Mouse (Mus musculus) kidney, adult 8-10 months (tissue): ENCODE measurements around the gene Defb45.

ENCODE experiments used
- DNase-seq, 2 experiments: peaks; one replicate each; pipeline ENCODE4 v3.0.0; 2022

Defb45 gene

GRCm38 (mm10) chr2:152599299-152599698 lies at the start of gene Defb45:
Gene Defb45 (minus strand): TSS chr2:152599399.
- DNase-seq = no peak

GRCm38 (mm10) chr2:152639406-152640113 lies 40.4 kb upstream of the Defb45 start:
- DNase-seq = peak; percentile 38 to 63

DNA sequence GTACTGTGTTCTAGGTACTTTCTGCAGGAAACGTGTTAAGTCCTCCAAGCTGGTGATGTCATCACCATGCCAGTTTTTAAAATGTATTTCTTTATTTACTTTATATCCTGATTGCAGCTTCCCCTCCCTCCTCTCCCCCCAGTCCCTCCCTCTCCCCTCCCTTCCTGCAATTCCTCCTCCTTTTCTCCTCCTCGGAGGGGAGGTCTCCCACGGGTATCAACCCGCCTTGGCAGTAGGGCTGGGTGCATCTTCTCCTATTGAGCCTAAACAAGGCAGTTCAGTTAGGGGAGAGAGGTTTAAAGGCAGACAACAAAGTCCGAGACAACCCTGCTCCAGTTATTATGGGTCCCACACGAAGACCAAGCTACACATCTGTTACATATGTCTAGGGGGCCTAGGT lies 39.7 kb upstream of the Defb45 start:
- no peak for DNase-seq

- DNase-seq = no peak
Measured at GRCm38 (mm10) chr2:152637381-152637780, 38.2 kb upstream of the Defb45 start.

DNA sequence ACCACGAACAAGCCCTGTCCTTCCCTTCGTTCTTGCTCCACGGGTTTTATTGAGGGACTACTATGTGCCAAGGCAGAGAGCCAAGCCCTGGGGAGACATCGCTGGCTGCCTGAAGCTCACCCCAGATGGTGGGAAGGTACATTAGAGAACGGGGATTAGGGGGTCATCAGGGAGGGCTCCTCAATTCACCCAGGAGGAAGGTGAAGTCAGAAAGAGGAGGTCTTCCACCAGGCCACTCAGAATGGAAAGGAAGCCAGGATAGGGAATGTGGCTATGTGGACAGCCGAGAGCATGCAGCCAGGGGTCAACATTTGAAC lies 37.8 kb upstream of the Defb45 start:
- no peak for DNase-seq

DNA sequence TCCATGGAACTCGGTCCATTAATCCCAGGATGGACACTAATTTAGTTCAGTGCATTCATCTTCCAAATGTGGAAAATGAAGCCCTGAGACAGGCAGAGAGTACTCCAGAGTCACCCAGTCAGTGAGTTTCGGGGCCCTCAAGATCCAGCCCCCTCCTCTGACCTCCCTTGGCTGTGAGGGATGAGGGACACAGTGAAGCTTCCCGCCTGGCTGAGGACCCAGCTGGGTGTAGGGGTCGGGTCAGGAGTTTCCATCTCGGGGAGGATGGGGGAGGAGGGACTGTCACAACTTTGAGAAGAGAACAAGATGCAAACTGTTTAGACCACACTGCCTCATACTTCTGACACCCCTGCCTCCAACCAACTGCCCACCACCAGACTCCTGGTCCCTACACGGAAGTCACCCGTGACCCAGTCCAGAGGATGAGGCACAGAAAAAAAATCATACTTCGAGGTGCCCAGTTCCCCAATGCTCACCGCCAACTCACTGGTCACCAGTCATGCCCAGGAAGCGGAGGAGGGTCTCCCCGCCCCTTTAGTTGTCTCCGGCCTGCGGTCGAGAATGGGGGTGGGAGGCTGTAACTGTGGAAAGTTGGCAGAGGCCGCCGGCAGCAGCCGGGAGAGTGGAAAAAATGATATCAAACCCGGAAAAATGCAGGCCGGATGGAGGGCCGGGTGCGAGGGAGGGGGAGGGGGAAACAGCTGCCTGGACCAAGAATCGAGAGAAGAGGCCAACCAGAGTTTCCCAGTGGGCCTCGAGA lies 37.2 kb upstream of the Defb45 start:
- DNase-seq = peak; percentile 59 to 68

GRCm38 (mm10) chr2:152634311-152634710 lies 35.1 kb upstream of the Defb45 start:
- no peak for DNase-seq

DNA sequence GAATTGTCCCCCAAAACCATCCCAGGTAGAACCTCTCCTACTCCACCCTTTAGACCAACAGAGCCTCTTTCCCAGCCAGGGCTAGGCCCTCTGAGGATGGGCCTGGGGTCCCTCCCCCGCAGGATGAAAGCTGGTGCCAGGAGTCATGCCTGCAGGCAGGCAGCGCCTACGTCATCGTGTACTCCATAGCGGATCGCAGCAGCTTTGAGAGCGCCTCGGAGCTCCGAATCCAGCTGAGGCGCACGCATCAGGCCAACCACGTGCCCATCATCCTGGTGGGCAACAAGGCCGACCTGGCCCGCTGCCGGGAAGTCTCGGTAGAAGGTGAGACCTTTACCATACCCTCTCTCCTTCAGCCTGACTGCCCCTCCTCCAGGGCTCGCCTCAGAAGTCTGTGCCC lies 34.1 kb upstream of the Defb45 start:
- DNase-seq = no peak

- DNase-seq = no peak
Measured at GRCm38 (mm10) chr2:152629904-152630303, 30.7 kb upstream of the Defb45 start.

- DNase-seq = no peak
Measured at GRCm38 (mm10) chr2:152629239-152629638, 30.0 kb upstream of the Defb45 start.

DNA sequence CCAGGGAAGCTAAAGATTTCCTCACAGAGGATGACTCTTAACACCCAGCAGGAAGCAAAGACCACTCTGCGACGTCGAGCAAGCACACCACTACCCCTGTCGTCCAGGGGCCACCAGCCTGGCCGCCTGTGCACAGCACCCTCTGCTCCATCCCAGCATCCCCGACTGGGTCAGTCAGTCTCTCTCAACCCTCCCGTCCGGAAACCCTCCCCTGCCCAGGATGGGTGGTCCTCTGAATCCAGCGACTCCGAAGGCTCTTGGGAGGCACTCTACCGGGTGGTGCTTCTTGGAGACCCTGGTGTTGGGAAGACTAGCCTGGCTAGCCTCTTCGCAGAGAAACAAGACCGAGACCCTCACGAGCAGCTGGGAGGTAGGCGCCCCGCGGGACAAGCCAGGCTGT lies 28.9 kb upstream of the Defb45 start:
- DNase-seq = no peak

GRCm38 (mm10) chr2:152626774-152627591 lies 27.8 kb upstream of the Defb45 start, which contains the start of gene Rem1:
Gene Rem1 (plus strand): TSS chr2:152626951.
- no peak for DNase-seq

GRCm38 (mm10) chr2:152625256-152625655 lies 26.1 kb upstream of the Defb45 start:
- no peak for DNase-seq

- DNase-seq = no peak
Measured at GRCm38 (mm10) chr2:152624566-152624965, 25.4 kb upstream of the Defb45 start.

DNA sequence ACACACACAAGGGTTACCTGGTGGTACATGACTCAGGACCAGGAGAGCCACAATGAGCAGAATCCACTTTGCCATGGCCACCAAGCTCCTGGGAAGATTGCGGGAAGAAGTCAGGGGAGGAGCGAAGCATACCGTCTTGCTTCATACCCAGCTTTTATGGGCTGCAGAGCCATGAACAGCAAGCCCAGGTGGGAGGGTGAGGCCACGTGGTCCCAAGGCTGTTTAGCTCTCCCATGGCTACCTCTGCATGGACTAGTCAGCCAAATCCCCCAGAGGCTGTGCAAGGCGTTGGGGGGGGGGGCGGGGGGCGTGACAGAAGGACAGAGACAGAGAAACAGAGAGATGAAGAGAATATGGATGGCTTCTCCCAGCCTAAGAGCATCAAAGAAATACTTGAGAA lies 23.8 kb upstream of the Defb45 start, which contains the start of gene Defb25:
Defb25 (minus strand) TSS at position 101 of the 400 bp plus-strand sequence.
- no peak for DNase-seq

DNA sequence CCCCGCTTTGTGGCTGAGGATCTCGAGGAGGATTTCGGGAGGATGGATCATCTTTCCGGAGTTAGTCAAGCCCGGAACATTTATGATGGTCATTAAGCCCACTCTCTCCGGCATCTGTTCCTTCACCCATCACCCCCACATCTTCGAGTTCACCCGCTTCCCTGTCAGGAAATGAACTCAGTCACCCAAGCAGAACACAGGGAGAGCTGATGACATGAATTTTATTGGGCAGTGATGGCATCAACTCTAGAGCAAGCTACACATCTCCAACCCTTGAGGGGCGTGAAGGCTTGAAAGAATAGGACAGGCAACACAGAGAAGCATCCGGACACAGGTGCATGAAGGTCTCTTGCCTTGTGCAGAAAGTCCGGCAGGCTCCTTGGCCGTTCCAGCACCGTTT lies 23.0 kb upstream of the Defb45 start:
- no peak for DNase-seq

GRCm38 (mm10) chr2:152620367-152621134 lies 21.4 kb upstream of the Defb45 start:
- no peak for DNase-seq

GRCm38 (mm10) chr2:152617374-152617773 lies 18.2 kb upstream of the Defb45 start:
- no peak for DNase-seq

- DNase-seq = no peak
Measured at GRCm38 (mm10) chr2:152616470-152616869, 17.3 kb upstream of the Defb45 start.

- peak; percentile 51 to 54 for DNase-seq
Measured at GRCm38 (mm10) chr2:152615563-152615962, 16.4 kb upstream of the Defb45 start.

GRCm38 (mm10) chr2:152612193-152612592 lies 13.0 kb upstream of the Defb45 start:
- no peak for DNase-seq

DNA sequence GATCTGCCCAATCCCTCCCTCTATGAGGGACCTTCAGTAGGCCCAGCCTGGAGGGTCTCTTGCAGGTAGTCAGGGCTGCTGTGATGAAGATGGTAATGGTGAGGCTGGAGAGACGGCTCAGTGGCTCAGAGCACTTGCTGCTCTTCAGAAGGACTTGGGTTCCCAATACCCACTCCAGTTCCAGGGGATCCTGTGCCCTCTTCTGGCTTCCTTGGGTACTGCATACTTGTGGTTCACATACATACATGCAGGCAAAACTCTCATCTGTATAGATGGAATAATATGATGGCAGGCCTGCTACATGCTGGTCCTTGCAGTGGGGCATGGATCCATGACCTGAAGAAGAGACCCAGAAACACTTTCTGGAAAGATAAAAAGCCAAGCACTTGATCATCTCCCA lies 9.5 kb upstream of the Defb45 start:
- no peak for DNase-seq

DNA sequence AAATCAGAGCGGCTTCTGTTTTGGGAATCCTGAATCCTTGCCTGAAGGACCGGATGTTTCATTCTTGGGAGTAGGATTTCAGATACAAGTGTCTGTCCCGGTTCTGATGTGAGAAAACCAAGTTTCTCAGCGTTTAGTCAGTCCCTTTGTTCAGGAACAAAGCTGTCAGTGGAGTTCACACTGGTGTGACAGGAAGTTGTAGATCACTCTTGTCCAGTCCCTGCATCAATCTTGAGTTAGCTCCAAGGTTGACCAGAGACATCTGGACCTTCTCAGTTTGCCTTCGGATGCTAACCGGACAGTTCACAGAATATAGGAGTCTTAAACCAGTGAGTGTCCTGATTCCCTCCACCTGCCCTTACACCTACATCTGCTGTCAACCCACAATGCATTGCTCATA lies 8.5 kb upstream of the Defb45 start:
- no peak for DNase-seq
